ENCODE assay signal across 13 mouse cellular contexts in the genomic region with DNA sequence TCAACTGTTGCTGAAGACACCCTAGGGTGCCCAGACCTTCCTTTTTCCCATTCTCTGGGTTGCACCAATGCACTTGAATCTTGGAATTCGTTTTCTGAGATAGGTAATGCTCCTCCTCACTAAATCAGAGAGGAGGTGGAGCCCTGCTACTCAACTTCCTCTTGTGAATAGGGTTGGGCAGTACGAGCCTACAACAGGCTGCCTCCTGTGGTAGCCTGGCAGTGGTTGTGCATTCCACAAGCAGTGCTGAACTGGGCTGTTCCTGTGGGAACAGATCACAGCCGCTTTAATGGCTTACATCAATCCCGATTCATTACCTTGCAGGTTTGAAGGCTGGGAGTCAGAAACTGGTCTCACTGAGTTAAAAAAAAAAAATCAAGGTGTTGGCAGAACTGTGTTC. TPM values are rescaled to one million over a fixed set of nuclear protein-coding genes. Genes with fewer than 3 reads are reported as not detected.
DNase-seq lines count a peak whose midpoint lies in the region; ATAC-seq lines count a peak whose summit lies in the region.
"Had no signal": no experiment of that assay in that cellular context is flagged by ENCODE, and none has a peak within 500 bp of the region (broad histone marks: within the 10 kb centered on the region; RNA-seq: fewer than 3 reads in every experiment).

No protein-coding gene starts in this region.

- peaks cover 41% of the 10 kb centered on the region for H3K27me3 ChIP-seq in embryonic facial prominence, embryonic 10.5 days (replicated peaks; ENCODE audit: low read depth, poor library complexity, severe bottlenecking)
- H3K27me3 ChIP-seq in heart, embryonic 10.5 days (ENCODE audit: insufficient read depth, poor library complexity, severe bottlenecking), result no peaks in the 10 kb centered on the region
- peaks cover 28% of the 10 kb centered on the region for H3K27me3 ChIP-seq in limb, embryonic 15.5 days

- peak overlapping the region; percentile 64; the same call in 1 of the 2 replicates for H3K4me3 ChIP-seq in embryonic facial prominence, embryonic 10.5 days
- peak overlapping the region; percentile 70 for H3K4me3 ChIP-seq in heart, embryonic 10.5 days
- no peak overlapping the region for H3K4me3 ChIP-seq in limb, embryonic 15.5 days

- H3K36me3 ChIP-seq in embryonic facial prominence, embryonic 10.5 days (replicated peaks), result no peaks in the 10 kb centered on the region
- 0 out of 2 replicates have a peak, but pooled peaks cover 4% of the 10 kb centered on the region for H3K36me3 ChIP-seq in heart, embryonic 10.5 days
- H3K36me3 ChIP-seq in limb, embryonic 15.5 days, result no peaks in the 10 kb centered on the region
- H3K36me3 ChIP-seq: G1E had no signal

- H3K9me3 ChIP-seq in embryonic facial prominence, embryonic 10.5 days, result no peaks in the 10 kb centered on the region
- no peaks in the 10 kb centered on the region for H3K9me3 ChIP-seq in heart, embryonic 10.5 days
- no peaks in the 10 kb centered on the region for H3K9me3 ChIP-seq in limb, embryonic 15.5 days

- ATAC-seq in limb, embryonic 15.5 days (ENCODE audit: insufficient number of reproducible peaks, low FRiP score, low TSS enrichment, low read depth), result no peak; the same call in 1 of the 2 replicates

- peaks cover 18% of the 10 kb centered on the region for H3K4me1 ChIP-seq in embryonic facial prominence, embryonic 10.5 days
- H3K4me1 ChIP-seq in heart, embryonic 10.5 days, result peaks cover 29% of the 10 kb centered on the region
- peaks cover 21% of the 10 kb centered on the region for H3K4me1 ChIP-seq in limb, embryonic 15.5 days

- no peak overlapping the region for H3K9ac ChIP-seq in limb, embryonic 15.5 days
- H3K9ac ChIP-seq: forebrain, postnatal 0 days had no signal

- WGBS in embryonic facial prominence, embryonic 10.5 days, result 16% methylated on average over 4 of the region's 4 CpGs
- 13% methylated on average over 4 of the region's 4 CpGs for whole genome bisulfite sequencing in heart, embryonic 10.5 days
- WGBS in limb, embryonic 15.5 days, result 9% methylated on average over 4 of the region's 4 CpGs

- H3K4me2 ChIP-seq in limb, embryonic 15.5 days, result peak overlapping the region; percentile 84; the same call in 1 of the 2 replicates

- DNase-seq in kidney, postnatal 4 days, result peak; percentile 6 to 20
- DNase-seq in kidney, adult 18-20 months, result no peak
- DNase-seq in embryonic facial prominence, embryonic 10.5 days (ENCODE audit: low spot score), result no peak
- no peak for DNase-seq in heart, embryonic 10.5 days (ENCODE audit: low spot score)
- no peak for DNase-seq in left cerebral cortex, adult 18-20 months (ENCODE audit: low spot score in 2 of 2)
- no peak for DNase-seq in urinary bladder, adult 2 months (ENCODE audit: low spot score)
- DNase-seq in layer of hippocampus, adult 9-11 months, result no peak
- DNase-seq: adrenal gland, adult 8-10 months; cerebellum, adult 9-10 months; forebrain, postnatal 0 days had no signal

- no peak overlapping the region for H3K27ac ChIP-seq in embryonic facial prominence, embryonic 10.5 days (replicated peaks)
- H3K27ac ChIP-seq in heart, embryonic 10.5 days, result peak overlapping the region; percentile 87; the same call in 1 of the 2 replicates
- H3K27ac ChIP-seq in limb, embryonic 15.5 days, result no peak overlapping the region

RNA-seq across cellular contexts. Expression of gene Myocd, which starts 1.2 kb away (rescaled TPM):
- polyA plus RNA-seq in embryonic facial prominence, embryonic 10.5 days (2016; fragmentation: Nextera tagmentation; extraction: Ambion mirVana), result 1.6 and 1.8 TPM in 2 replicates
- polyA plus RNA-seq in heart, embryonic 10.5 days (2016; fragmentation: Nextera tagmentation; extraction: Ambion mirVana), result 53.2 and 73.8 TPM in 2 replicates
- polyA plus RNA-seq in limb, embryonic 15.5 days (2015; fragmentation: Nextera tagmentation; extraction: Ambion mirVana), result 0.33 and 1.0 TPM in 2 replicates
- total RNA-seq in left cerebral cortex, adult 18-20 months (2021), result 1 to 10 TPM in 1 of 2 experiments, under 1 TPM in 1; 0.49 to 1.0 TPM
- 27.6 and 48.6 TPM in 2 replicates for polyA plus RNA-seq in urinary bladder, adult 2 months (2012; rRNA removed)
- total RNA-seq: megakaryocyte-erythroid progenitor cell, adult 5-6 weeks had no signal
- polyA plus RNA-seq: G1E had no signal

Comparison
In these comparisons a context has a peak if more than half of its experiments do, and no peak if none do; other contexts are left out.
1. DNase-seq: peak in kidney, postnatal 4 days (2 of 2); none in kidney, adult 18-20 months (single experiment), embryonic facial prominence, embryonic 10.5 days (single experiment), heart, embryonic 10.5 days (single experiment), left cerebral cortex, adult 18-20 months (0 of 2), urinary bladder, adult 2 months (single experiment) and layer of hippocampus, adult 9-11 months (single experiment).
2. RNA of gene Myocd, which starts 1.2 kb away (polyA plus RNA-seq): 53.2 to 73.8 TPM in heart, embryonic 10.5 days and 27.6 to 48.6 TPM in urinary bladder, adult 2 months; 1.6 to 1.8 TPM in embryonic facial prominence, embryonic 10.5 days and 0.33 to 1.0 TPM in limb, embryonic 15.5 days; every median in the first group is over 10 times any median in the second.